Mouse (Mus musculus) liver, adult (tissue): Measurements from ENCODE around the gene Tecpr1.

Source experiments
- GATA4 ChIP-seq: IDR thresholded peaks from 2 replicates; pipeline ENCODE4 v1.6.1; 2014; ENCODE audit warnings: mild to moderate bottlenecking, low read length; ENCODE audit not compliant: insufficient replicate concordance

Gene Tecpr1

DNA sequence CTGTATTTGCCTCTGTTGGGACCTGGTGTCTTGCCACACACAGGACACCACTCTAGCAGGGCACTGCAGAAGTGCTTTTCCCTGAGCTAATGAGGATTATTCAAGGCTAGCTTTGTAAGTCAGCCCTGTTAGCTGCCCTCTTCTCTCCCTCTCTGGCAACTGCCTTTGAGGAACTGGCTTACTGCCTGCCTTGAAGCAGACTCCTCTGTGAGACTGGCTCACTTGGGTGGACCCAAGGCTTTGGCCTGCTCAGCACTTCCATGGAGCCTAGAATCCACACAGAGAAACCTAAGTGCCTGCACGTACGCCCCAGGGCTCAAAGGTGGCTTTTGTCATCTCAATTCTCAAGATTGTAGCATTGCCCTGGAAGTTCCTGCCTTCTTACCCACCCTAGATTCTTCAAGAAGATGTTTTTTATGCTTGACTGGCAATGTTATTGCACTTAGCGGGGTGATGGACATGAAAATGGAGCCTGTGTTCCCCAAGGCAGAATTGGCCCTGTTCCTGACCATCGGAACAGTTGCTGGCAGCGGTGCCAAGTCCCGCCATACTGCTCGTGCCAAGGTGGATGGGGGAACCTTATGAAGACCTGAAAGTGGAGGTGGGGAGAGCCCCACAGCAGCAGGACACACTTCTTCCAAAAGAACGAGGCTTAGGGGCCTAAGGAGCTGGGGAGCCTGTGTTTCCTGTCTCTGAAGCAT, 54.0 kb downstream of the Tecpr1 start:
- TF ChIP-seq GATA4, result no peak

DNA sequence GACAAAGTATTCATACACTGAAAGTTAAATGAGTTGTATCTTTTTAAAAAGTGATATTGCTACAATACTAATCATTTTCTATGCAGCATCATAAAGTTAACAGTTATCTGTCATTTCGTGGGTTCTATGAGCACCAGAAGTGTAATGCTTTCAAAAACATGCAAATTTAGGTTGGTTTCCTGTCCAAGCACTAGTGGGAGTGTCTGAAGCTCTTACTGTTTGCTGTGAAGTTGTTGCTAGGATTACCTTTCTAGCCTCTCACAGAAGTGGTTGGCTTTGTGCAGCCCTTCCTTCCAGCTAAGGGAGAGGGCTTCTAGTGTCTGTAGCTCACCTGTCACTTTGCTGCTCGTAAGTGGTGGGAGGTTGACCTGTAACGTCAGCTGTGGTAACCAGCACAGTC, 57.7 kb downstream of the Tecpr1 start:
- no peak for TF ChIP-seq GATA4

DNA sequence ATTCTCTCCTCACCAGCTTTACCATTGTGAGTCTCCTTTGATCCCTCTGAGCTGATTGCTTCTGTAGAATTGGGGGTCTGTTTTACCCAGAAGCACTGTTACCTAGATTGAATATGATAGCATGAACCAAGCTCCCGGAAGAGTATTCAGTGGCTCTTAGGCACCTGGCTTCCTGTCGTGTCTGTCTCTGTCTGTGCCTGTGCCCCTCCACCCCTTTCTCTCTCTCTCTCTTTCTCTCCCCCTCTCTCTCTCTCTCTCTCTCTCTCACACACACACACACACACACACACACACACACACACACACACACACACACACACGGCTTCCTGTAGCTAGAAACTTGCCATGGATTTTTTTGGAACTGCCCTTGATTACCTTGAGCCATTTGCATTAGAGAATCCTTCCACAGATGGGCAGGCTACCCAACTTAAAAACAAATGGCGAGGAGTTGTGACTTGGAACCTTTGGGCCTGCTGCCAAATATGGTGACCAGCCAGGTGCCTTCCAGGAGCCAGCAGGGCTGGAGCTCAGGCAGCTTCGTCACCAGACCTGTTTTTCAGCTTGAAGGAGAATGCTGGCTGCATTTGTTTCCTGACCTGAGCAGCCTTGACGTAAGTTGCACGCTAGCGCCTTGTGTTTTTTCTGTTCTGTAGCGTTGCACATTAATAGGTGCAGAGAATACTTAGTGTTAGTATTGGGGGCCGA, 60.5 kb downstream of the Tecpr1 start:
- no peak for TF ChIP-seq GATA4

DNA sequence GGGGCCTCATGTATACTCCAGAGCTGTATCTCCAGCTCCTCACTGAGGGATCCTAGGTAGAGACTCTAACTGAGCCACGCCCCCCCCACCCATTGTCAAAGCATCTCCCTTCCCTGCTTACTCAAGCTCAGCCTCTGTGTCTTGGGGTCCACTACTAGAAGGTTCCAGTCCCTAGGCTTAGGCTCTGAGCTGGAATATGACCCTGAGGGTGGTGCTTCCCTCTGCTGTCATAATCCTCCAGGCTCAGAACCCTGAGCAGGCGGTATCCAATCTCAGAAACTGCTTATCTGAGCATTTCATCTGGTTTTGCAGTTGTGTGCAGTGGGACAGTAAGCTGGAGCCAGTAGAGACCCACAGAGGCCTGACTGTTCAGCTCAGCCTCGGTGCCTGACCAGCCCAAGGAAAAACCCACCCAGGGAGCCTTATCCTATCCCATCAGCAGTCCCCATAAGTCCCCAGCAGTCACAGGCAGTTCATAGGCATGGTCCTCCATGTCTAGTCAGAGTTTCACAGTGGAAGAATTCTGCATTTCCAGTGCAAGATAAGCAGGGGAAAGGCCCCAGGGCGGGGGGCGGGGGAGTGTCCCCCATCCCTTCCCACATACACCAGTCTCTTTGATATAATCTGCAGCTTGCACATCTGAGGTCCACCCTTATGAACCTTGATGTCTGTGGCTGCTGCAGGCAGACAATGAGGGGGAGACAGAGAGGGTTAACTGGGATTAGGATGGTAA, 61.2 kb downstream of the Tecpr1 start:
- TF ChIP-seq GATA4, result no peak

DNA sequence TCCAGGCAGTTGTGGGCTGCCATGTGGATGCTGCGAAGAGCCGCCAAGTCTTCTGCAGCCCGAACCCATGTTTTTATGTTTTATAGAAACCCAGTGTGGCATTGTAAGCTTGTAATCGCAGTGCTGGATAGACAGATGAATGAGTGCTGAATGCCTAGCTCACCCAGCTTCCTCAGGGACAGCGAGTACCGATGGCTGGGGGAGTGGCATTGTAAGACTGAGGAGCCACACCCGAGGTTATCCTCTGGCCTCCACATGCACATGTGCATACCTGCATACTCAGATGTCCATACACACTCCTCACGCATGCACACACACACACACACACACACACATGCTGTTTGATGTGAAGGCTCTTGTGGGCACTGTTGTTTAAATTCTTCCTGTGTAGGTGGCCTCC, 64.3 kb downstream of the Tecpr1 start:
- TF ChIP-seq GATA4, result no peak

DNA sequence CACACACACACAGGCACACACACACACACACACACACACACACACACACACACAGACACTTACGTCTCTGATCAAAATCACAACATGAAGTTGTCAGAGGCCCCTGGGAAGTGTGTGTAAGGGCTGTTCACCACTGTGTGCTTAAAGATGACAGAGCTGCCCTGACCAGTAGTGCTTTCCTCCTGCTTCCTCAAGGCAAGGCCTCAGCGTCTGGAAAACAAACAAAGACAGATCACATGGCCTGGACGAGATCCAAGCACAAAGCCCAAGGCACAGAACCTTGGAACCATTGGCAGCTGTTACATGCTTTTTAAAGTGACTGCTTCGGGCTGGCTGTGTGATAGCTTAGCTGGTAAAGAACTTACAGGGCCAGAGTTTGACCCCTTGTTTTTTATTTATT, 64.8 kb downstream of the Tecpr1 start:
- TF ChIP-seq GATA4, result no peak

DNA sequence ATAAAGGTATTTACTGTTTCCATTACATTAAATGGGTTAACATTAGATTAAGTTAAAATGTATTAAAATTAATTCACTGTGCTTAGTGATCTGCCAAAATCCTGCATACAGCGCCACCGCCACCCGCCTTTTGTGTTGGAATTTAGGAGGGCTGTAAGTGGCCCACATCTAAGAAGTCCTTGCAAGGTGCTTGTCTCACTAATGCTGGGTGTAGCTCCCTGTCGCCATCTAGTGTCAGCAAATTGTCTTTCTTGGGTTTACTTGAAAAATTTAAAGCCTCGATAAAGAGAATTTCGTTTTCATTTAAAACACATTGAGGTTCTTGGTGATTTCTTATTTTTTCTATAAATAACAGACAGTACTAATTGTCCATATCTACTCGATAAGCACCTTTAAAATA, 68.9 kb downstream of the Tecpr1 start:
- no peak for TF ChIP-seq GATA4

DNA sequence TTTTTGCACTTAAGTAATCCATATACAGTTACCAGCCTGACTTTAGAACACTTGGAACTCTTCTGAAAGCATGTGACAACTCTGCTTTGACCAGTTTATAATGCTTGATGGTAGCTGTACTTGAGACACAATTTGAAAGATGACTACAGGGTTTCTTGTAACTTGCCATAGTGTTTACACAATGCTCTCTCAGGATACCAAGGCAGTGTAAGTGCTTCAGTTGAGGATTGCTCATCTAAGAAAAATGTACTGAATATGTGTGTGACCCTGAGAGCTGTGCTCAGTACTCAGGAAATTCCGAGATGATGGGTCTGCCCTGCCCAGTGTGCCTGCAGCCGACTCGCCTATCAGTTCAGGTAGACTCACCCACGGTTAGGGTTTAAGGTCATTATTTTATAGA, 72.1 kb downstream of the Tecpr1 start:
- TF ChIP-seq GATA4, result no peak

DNA sequence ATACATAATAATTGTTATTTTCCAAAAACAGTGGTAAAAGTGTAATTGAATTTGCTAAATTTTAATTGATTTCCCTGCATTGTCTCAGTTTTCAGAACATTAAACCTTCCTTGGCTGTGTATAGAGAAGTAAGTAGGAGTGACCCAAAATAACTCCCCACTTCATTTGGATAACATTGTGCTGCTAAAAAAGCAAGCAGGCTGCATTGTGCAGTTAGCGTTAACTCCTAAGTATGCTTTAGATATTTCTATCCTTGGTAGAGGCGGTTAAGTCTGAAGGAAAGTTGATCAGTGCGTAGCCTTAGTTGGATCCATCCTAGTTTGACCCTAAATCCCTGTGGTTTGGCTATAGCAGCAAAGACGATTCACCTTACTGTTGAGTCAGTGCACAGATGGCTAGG, 73.9 kb downstream of the Tecpr1 start:
- no peak for TF ChIP-seq GATA4

DNA sequence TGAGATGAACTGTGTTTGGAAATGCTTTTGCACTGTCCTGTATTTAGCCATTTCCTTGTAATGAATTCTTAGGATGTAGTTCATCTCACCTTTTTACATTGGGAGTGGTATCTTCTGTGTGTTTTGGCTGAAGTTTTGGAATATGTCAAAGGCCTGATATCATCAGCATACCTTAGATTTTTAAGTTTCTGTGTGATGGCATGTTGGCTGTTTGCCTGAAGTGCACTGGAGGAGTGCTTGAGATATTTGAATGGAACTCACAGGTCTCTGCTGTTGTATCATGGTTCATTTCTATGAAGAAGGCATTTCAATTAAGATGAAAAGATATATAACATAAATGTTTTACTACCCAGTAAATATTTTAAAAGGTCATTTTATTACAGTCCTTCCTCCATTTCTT, 76.5 kb downstream of the Tecpr1 start:
- no peak for TF ChIP-seq GATA4
